Mouse (Mus musculus) thymus, adult 2 months (tissue): ENCODE results near the gene Slc17a5.

Source experiments
- CTCF ChIP-seq: fragments of 200-500 bp; IDR thresholded peaks from 2 replicates; pipeline ENCODE4 v1.5.1; 2012; ENCODE audit warnings: mild to moderate bottlenecking, control low read depth, low read length, moderate library complexity, borderline replicate concordance; ENCODE audit not compliant: control insufficient read depth, poor library complexity, insufficient read depth; ENCODE audit errors: extremely low read depth
- POLR2A ChIP-seq: fragments of 200-500 bp; IDR thresholded peaks from 2 replicates; pipeline ENCODE4 v1.6.1; 2012; ENCODE audit warnings: mild to moderate bottlenecking, low read length, control low read depth, moderate library complexity; ENCODE audit not compliant: control insufficient read depth, poor library complexity, insufficient read depth; ENCODE audit errors: extremely low read depth

GRCm38 (mm10) chr9:78590471-78590870 lies 2.6 kb upstream of the Slc17a5 start:
- no peak for TF ChIP-seq POLR2A
- no peak for TF ChIP-seq CTCF
